Mouse (Mus musculus): ENCODE measurements around the gene Srpk3.

Srpk3 gene

DNA sequence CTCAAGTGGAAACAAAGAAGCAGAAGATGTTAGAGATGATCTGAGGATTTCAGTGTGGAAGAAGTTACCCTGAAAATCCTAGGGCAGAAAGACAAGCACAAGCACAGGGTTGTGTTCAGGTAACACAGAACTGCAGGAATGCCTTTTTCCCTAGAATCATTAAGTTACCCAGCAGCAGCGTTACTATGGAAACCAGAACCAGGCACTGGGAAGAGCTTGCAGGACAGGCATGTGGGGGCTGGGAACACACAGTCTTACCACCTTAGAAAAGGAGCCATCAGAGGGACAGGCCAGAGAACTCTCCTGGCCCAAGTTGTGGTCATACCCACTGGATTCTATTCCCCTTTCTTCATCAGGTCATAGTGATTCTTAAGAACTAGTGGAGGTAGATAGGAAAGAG, 31.6 kb downstream of the Srpk3 start:
- DNase-seq (ENCODE audit: low spot score) = no peak

DNA sequence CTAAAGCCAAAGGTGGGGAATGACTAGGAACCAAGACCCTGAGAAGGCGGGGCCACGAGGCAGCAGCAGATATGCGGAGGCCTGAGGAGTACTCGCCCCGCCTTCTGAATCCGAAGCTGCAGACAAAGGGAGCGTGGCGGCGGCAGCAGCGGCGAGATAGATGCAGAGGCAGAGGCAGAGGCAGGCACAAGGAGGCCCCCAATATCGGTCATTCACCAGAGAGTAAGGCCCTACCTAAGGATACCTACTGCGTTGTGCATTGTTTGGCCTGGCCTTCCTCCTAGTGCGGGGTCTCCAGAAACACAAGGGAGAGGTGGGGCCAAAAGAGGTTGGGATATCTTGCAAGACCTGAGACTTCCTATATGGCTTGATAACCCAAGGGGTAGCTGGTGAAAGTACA, 40.9 kb downstream of the Srpk3 start:
- DNase-seq (ENCODE audit: low spot score) = no peak

DNA sequence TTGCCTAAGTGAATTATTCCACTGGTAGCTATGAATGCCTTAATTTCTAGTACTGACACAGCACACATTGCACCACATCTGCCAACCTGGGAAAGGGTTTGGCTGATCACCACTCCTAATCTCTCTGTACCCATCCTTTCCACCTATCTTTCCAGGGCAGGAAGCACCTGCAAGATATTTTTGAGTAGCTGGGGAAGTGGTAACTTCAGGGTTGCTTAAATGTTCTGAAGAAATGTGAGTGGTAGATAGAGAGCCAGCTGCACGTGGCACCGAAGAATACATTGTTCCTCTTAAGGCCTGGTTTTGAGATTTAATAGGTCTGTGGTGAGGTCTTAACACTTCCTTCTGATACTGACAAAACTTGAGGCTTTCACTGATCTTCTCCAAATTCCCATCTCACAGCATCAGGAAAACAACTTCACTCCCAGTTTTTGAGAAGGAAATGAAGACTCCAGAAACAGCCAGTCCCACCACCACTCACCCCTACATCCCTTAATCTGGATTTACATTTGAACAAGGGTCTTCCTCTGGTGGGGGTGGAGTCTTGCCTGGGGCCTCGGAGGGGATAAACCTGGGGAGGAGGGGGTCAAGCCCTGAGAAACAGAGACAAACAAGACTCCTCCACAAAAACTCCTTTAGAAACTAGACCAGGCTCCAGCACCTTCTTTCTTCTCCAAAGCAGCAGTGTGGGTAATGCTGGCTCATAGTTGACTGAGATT, 42.5 kb downstream of the Srpk3 start:
- DNase-seq (ENCODE audit: low spot score) = no peak

DNA sequence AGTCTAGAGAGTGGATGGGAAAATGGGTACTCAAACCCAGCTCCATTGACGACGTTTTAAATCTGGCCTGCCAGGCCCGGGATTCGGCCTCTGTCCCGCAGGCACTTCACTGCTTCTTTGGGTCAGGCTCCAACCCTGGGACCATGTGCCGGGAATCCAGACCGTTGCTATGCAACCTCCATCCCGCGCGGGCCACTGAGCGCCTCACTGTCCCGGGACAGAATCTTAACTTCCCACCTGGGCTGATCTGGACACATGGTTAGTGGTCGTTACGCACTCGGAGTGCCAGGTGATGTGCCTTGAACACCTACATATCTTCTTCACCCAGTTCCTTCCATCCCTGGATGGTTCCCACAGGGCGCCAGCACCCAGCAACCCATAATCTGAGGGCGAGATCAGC, 49.5 kb downstream of the Srpk3 start:
- DNase-seq (ENCODE audit: low spot score) = no peak

DNA sequence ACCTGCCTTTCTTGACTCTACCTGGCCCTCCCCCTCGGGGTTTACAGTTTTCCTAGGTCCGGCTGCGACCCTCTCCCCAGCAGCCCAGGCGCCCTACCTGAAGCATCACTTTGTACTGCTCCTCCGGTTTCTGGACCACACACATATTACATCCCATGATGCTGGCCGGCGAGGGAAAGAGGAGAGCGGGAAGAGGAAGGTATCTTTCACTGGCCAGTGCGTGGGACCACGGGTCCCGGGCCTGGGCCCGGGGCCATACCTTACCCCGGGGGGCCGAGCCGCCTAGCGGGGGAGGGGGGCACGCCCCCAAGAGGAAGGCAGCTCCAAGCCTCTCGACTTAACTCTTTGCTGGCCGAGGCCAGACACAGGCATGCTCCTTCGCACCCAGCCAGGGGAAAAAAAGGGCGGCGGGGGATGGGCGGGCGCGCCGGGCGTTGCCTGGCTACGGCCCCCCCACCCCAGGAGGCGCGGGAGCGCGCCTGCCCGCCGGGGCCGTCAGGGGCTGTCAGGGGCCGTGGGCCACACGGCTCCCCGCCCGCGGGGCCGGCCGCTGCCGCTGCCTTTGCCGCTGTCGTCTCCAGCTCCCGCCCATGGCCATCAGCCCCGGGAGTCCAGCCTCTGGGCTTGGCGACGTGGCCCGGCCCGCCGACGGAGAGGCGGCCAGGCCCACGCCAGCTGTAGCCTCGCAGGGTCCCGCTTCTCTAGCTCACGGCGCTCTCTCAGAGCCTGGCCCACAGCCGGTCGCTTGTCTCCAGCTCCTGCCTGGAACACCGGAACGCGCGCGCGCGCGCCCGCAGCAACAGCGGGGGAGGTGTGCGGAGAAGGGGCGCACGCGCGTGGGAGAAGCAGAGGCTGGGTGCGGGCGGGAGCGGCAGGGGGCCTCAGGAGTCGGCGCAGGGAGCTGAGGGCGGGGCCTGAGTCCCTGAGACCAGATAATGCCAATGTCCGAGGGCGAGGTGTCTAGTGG, 50.3 kb downstream of the Srpk3 start, which contains the start of gene Pdzd4:
Gene Pdzd4 (minus strand): TSS at position 785 of the 967 bp plus-strand sequence.
- peak; percentile 77 for DNase-seq (ENCODE audit: low spot score)

Data from testis, postnatal 10 days (tissue).